Mouse (Mus musculus) forebrain, embryonic 10.5 days (tissue): Measurements from ENCODE around the gene Spns3. TPM values are rescaled to one million over a fixed set of nuclear protein-coding genes. Genes with fewer than 3 reads are reported as not detected.

ENCODE experiments used
- DNase-seq: peaks from one replicate; pipeline ENCODE4 v3.0.0-alpha.2; 2017; ENCODE audit warnings: low spot score; ENCODE audit errors: extremely low spot score
- H3K27ac ChIP-seq: fragments of 300-500 bp; sonication (generic); 2 replicates; pipeline ENCODE4 v1.5.1; 2016; ENCODE audit warnings: mild to moderate bottlenecking
- H3K27me3 ChIP-seq: fragments of 300-500 bp; sonication (generic); 2 replicates; pipeline ENCODE4 v1.6.1; 2016; ENCODE audit warnings: mild to moderate bottlenecking; ENCODE audit not compliant: poor library complexity, severe bottlenecking
- H3K36me3 ChIP-seq: fragments of 300-500 bp; sonication (generic); replicated peaks from 2 replicates; pipeline ENCODE4 v1.6.1; 2016; ENCODE audit warnings: mild to moderate bottlenecking, moderate library complexity
- H3K4me1 ChIP-seq: fragments of 300-500 bp; sonication (generic); 2 replicates; pipeline ENCODE4 v1.6.1; 2016
- H3K4me3 ChIP-seq: fragments of 300-500 bp; sonication (generic); 2 replicates; pipeline ENCODE4 v1.5.1; 2016; ENCODE audit warnings: mild to moderate bottlenecking, moderate library complexity
- H3K9me3 ChIP-seq: fragments of 300-500 bp; sonication (generic); 2 replicates; pipeline ENCODE4 v1.6.1; 2016; ENCODE audit warnings: mild to moderate bottlenecking, moderate library complexity
- WGBS: fragments of 180-500 bp; shearing (Covaris S2); methylation state at CpG from one replicate; pipeline ENCODE4 v1.1.7; 2016; 5-methylcytosine and 5-hydroxymethylcytosine counted together
- polyA plus RNA-seq: library from polyadenylated mRNA; unstranded; fragments of >200 nt; fragmentation: Nextera tagmentation; extraction: Ambion mirVana; gene quantifications from 2 replicates; pipeline ENCODE4 v1.2.1, GENCODE M21; 2016

Spns3 gene
- polyA plus RNA-seq, 1 experiment from 2014 or later: 0.20 TPM

- 70% methylated on average over 4 of the region's 4 CpGs for WGBS
- no peak overlapping the region for H3K27ac ChIP-seq
- H3K4me1 ChIP-seq: no peaks in the 10 kb centered on the region
- H3K9me3 ChIP-seq: no peaks in the 10 kb centered on the region
- H3K27me3 ChIP-seq: no peaks in the 10 kb centered on the region
- no peaks in the 10 kb centered on the region for H3K36me3 ChIP-seq
- H3K4me3 ChIP-seq: no peak overlapping the region
- no peak for DNase-seq
These were observed 26.6 kb downstream of the Spns3 start for GRCm38 (mm10) chr11:72523711-72524110.

DNA sequence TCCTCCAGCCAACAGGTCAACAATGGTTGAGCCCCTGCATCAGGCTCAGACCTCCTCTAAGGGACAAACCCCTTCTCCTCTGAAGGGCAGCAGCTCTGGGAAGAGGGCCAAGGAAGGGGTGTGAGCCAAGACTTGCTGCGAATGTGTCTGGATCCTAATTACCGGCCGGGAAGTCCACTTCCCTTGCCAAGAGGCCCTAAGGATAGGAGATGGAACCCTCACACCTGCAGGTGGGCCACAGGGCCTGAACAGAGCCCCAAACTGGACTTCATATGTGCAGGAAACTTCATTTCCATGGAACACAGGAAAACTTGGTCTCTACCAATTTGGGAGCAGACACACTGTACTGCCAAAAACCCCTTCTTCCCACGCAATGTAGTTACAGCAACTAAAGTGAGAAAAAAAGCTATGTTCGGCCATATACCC, 27.7 kb downstream of the Spns3 start:
- H3K9me3 ChIP-seq: no peaks in the 10 kb centered on the region
- no peak for DNase-seq
- no peaks in the 10 kb centered on the region for H3K27me3 ChIP-seq
- no peaks in the 10 kb centered on the region for H3K36me3 ChIP-seq
- H3K4me3 ChIP-seq: no peak overlapping the region
- H3K27ac ChIP-seq: no peak overlapping the region
- H3K4me1 ChIP-seq: no peaks in the 10 kb centered on the region
- 92% methylated on average over 5 of the region's 5 CpGs for WGBS

DNA sequence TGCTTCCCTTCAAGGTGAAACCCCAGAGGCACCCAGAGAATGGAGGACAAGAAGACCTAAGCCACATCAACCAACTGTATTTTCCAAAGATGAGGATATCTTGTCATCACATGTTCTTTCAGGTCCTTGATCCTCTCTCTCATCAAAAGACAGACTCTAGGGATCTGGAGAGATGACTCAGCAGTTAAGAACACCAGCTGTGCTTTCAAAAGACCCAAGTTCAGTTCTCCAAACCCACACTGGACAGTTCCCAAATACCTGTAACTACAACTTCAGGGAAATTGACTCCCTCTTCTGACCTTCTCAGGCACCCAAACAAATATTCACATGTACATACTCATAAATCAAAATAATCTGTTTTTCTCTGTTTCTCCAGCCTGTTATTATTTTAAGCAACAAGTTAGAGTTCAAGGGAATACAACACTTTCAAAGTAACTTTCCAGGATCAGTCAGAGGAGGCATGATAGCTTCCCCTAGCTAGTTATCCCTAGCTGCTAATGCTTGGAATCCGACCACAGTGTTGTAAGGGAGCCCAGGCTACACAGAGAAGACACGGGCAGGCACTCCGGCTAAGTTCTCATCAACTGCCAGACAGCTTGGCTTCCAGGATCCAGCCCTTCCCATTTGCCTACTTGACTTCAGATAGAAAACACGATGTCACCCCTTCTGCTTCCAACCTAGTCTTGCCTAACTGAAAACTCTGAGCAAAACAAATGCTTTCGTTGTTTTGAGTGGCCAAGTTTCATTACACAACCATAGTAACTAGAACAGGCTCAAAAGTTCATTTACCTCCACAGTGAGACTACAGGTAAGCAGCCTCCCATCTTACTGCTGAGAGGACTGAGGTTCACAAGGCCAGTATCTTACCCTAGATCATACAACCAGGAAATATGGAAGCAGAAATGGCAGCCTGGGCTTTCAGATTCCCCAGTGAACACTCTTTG, 28.4 kb downstream of the Spns3 start:
- 85% methylated on average over 5 of the region's 5 CpGs for WGBS
- H3K9me3 ChIP-seq: no peaks in the 10 kb centered on the region
- no peaks in the 10 kb centered on the region for H3K27me3 ChIP-seq
- H3K4me1 ChIP-seq: no peaks in the 10 kb centered on the region
- H3K4me3 ChIP-seq: no peak overlapping the region
- no peaks in the 10 kb centered on the region for H3K36me3 ChIP-seq
- no peak for DNase-seq
- no peak overlapping the region for H3K27ac ChIP-seq

DNA sequence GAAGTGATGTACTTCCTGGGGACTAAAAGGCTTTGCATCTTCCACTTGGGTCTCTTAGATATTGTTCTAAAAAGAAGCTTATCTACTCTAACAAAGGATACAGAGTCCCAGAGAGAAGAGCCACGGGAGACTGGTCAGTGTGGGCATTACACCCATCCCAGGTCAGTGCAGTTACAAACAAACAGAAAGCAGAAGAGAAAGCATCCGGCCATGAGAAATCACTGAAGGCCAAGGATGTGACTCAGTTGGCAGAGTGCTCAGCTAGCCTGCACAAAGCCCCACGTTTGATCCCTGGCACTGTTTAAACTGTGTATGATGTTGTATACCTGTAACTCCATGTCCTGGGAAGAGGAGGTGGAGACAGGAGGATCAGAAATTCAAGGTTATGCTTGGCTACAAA, 30.4 kb downstream of the Spns3 start:
- Histone ChIP-seq H3K27me3 (no peaks in the 10 kb centered on the region), H3K36me3 (no peaks in the 10 kb centered on the region), H3K27ac (no peak overlapping the region), H3K4me3 (no peak overlapping the region), H3K4me1 (no peaks in the 10 kb centered on the region), H3K9me3 (no peaks in the 10 kb centered on the region)
- 74% methylated on average over 3 of the region's 3 CpGs for whole genome bisulfite sequencing
- DNase-seq: no peak

DNA sequence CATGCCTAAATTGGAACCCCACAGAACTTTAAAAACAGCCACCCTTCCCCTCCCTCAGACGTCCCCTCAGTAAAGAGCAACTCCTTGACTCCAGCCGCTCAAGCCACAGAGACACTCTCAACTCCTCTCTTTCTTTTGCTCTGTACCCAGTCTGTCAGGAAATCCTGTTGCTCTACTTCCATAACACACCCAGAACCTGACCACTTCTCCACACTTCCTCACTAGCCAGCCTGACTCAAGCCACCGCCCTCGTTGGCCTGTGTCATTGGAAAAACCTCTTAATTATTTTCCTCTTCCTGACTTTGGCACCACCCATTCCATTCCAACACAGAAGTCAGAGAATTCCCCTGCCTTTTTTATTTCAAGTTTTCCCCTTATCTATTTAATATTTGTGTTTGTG, 31.1 kb downstream of the Spns3 start:
- no peak overlapping the region for H3K4me3 ChIP-seq
- DNase-seq: no peak
- 85% methylated on average over 4 of the region's 4 CpGs for WGBS
- no peaks in the 10 kb centered on the region for H3K36me3 ChIP-seq
- no peaks in the 10 kb centered on the region for H3K27me3 ChIP-seq
- H3K27ac ChIP-seq: no peak overlapping the region
- H3K4me1 ChIP-seq: no peaks in the 10 kb centered on the region
- H3K9me3 ChIP-seq: no peaks in the 10 kb centered on the region

- no peak for DNase-seq
- 62% methylated on average over 2 of the region's 2 CpGs for WGBS
- H3K36me3 ChIP-seq: no peaks in the 10 kb centered on the region
- no peaks in the 10 kb centered on the region for H3K27me3 ChIP-seq
- no peaks in the 10 kb centered on the region for H3K9me3 ChIP-seq
- H3K4me1 ChIP-seq: no peaks in the 10 kb centered on the region
- no peak overlapping the region for H3K4me3 ChIP-seq
- no peak overlapping the region for H3K27ac ChIP-seq
These were observed 31.9 kb downstream of the Spns3 start for GRCm38 (mm10) chr11:72518449-72518848.

DNA sequence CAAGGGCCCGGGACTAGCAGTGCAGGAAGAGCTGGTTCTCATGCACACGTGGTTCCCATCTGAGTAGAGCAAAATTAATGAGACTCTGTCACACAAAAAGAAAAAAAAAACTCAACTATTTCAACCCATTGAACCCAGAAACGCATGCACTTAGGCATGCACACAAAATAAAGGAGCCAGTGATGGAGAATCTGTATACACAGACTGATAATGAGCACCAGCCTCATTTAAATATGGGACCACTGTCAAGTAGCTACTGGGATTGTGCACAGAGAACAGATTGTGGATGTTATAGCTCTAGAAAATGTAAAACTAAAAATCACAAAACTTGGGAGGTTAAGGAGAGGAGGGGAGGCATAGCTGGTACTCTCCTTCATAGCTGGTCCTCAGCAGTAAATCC, 35.3 kb downstream of the Spns3 start:
- Histone ChIP-seq H3K27ac (no peak overlapping the region), H3K27me3 (no peaks in the 10 kb centered on the region), H3K4me1 (no peaks in the 10 kb centered on the region), H3K9me3 (no peaks in the 10 kb centered on the region), H3K36me3 (no peaks in the 10 kb centered on the region), H3K4me3 (no peak overlapping the region)
- no peak for DNase-seq
- WGBS: 69% methylated on average over 3 of the region's 3 CpGs

GRCm38 (mm10) chr11:72508651-72509050, 41.7 kb downstream of the Spns3 start:
- no peak overlapping the region for H3K27ac ChIP-seq
- 95% methylated on average over 5 of the region's 5 CpGs for WGBS
- H3K27me3 ChIP-seq: no peaks in the 10 kb centered on the region
- no peak overlapping the region for H3K4me3 ChIP-seq
- H3K9me3 ChIP-seq: no peaks in the 10 kb centered on the region
- no peaks in the 10 kb centered on the region for H3K36me3 ChIP-seq
- no peak for DNase-seq
- H3K4me1 ChIP-seq: peaks cover 2% of the 10 kb centered on the region; the same call in 1 of the 2 replicates

GRCm38 (mm10) chr11:72507651-72508050, 42.7 kb downstream of the Spns3 start:
- Histone ChIP-seq H3K4me1 (peaks cover 12% of the 10 kb centered on the region), H3K4me3 (no peak overlapping the region), H3K27me3 (peaks cover 10% of the 10 kb centered on the region), H3K9me3 (no peaks in the 10 kb centered on the region), H3K36me3 (no peaks in the 10 kb centered on the region), H3K27ac (no peak overlapping the region)
- no peak for DNase-seq

DNA sequence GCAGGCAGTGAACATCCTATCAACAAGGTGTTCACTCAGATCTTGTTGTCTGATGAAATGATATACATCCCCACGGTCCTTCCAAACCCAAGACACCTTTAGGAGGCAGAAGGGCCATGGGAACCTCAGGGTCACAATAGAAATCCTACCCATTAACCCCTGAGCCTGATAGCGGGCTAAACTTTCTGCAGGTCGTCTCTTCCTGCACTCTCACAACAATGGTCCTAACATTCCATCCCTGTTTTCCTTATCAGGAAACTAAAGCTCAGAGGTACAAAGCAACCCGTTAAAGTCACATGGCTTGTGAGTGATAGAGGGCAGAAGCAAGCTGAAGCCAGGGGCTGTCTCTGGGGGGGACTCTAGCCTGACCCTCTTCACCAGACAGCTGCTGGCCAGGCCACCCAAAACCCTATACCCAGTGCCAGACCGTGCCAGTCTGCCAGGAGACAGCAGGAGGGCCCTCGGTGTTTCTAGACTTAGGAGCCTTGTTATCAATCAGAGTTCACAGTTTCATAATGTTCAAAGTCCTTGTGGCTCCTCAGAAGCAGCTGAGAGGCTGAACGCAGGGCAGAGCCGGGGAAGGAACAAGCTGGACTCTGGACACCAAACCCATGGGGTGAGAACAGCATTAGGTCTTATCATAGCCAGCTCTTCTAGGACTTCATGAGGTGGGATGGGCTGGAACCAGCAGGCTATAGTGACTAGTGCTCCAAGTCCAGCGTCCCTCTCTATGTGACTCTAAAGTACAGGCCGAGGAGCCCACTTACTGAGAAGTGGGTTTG, 46.1 kb downstream of the Spns3 start:
- no peak for DNase-seq
- no peak overlapping the region for H3K27ac ChIP-seq
- 79% methylated on average over 10 of the region's 10 CpGs for WGBS
- no peak overlapping the region for H3K4me3 ChIP-seq
- peaks cover 21% of the 10 kb centered on the region for H3K27me3 ChIP-seq
- H3K36me3 ChIP-seq: no peaks in the 10 kb centered on the region
- H3K4me1 ChIP-seq: peaks cover 27% of the 10 kb centered on the region
- no peaks in the 10 kb centered on the region for H3K9me3 ChIP-seq

DNA sequence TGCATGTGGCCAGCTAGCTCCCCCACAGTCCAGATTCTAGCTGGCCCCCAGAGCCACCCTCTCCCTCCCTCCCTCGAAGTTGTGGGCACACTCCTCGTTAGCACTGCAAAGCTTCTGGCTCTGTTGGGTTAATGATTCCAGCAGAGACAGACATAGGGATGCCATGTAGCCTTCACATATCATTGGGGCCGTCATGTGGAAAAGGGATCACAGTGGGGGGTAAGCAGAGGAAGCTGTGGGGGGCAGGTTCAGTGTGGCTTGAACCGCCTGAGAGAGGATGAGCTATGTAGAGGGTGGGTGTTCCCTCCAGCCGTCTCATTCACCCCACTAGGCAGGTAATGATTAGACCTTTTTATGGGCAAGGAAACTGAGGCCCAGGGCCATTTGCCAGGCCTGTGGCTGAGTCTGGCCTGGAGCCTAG, 46.8 kb downstream of the Spns3 start:
- Histone ChIP-seq H3K4me3 (no peak overlapping the region), H3K27ac (no peak overlapping the region), H3K27me3 (peaks cover 21% of the 10 kb centered on the region), H3K4me1 (peaks cover 27% of the 10 kb centered on the region), H3K9me3 (no peaks in the 10 kb centered on the region), H3K36me3 (no peaks in the 10 kb centered on the region)
- 32% methylated on average over 5 of the region's 5 CpGs for WGBS
- DNase-seq: no peak

DNA sequence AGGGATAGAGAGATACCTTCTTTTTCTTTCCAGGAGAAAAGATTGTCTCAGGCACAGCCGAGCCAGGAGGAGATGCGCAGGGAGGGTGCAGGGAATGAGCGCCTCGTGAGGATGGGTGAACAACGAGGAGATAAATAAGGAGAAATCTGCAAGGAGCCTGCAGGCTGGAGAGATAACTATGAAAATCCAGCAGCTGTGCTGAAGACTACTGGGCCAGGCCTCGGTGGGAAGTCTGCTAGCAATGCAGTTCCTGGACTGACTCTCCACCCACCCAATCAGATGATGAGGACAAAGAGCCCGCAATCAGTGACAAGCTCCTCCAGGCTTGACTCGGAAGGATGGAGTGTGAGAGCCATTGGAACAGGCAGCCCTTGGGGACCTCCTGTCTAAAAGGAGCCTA, 48.1 kb downstream of the Spns3 start:
- Histone ChIP-seq H3K27ac (no peak overlapping the region), H3K4me1 (peaks cover 27% of the 10 kb centered on the region), H3K9me3 (no peaks in the 10 kb centered on the region), H3K27me3 (peaks cover 21% of the 10 kb centered on the region), H3K4me3 (no peak overlapping the region), H3K36me3 (no peaks in the 10 kb centered on the region)
- 16% methylated on average over 8 of the region's 8 CpGs for WGBS
- no peak for DNase-seq

DNA sequence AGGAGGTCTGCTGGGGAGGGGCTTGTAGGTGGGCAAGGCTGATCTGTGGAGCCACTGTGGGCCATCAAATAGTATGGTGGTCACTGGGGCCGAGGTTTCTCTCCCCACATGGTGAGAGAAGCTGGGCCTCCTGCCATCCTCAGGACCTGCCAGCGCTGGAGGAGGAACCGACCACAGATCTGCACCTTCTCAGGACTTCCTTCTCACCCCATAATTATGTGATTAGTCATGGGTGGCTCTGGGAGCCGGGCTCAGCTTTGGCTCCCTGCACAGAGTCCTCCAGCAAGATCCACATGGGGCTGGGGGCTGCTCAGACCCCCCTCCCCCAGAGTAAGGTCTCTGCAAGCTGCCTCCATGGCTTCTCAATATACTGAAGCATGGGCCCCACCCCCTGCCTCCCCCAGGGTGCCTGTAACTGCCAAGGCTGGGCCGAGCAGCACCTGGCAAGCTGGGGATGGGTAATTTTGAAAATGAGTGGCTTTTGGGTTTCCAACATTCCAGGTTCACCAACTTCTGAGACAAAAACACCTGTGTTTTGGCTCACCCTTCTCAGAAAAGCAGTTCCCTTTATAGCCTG, 48.8 kb downstream of the Spns3 start:
- H3K27me3 ChIP-seq: peaks cover 21% of the 10 kb centered on the region
- H3K9me3 ChIP-seq: no peaks in the 10 kb centered on the region
- no peaks in the 10 kb centered on the region for H3K36me3 ChIP-seq
- 25% methylated on average over 5 of the region's 5 CpGs for WGBS
- no peak for DNase-seq
- H3K4me1 ChIP-seq: peaks cover 27% of the 10 kb centered on the region
- no peak overlapping the region for H3K27ac ChIP-seq
- H3K4me3 ChIP-seq: no peak overlapping the region
